Mouse (Mus musculus) heart, embryonic 11.5 days (tissue): ENCODE data around the gene Med4. TPM values are rescaled to one million over a fixed set of nuclear protein-coding genes. Genes with fewer than 3 reads are reported as not detected.

Experiments
- ATAC-seq: fragments of 200-750 bp; cut with Nextera tagmentation; replicated peaks from 2 replicates; pipeline ENCODE4 v1.8.0; 2017; ENCODE audit warnings: moderate library complexity; ENCODE audit not compliant: insufficient number of reproducible peaks, low FRiP score, low TSS enrichment
- H3K27ac ChIP-seq: fragments of 300-500 bp; sonication (generic); 2 replicates; pipeline ENCODE4 v1.5.1; 2014; ENCODE audit warnings: mild to moderate bottlenecking, low read depth, low read length
- H3K27me3 ChIP-seq: fragments of 300-500 bp; sonication (generic); 2 replicates; pipeline ENCODE4 v1.6.1; 2014; ENCODE audit warnings: mild to moderate bottlenecking, low read length, mixed read lengths; ENCODE audit not compliant: control insufficient read depth, insufficient read depth
- H3K36me3 ChIP-seq: fragments of 300-500 bp; sonication (generic); 2 replicates; pipeline ENCODE4 v1.6.1; 2014; ENCODE audit warnings: mild to moderate bottlenecking, low read length, moderate library complexity, mixed read lengths; ENCODE audit not compliant: control insufficient read depth, insufficient read depth
- H3K4me1 ChIP-seq: fragments of 300-500 bp; sonication (generic); 2 replicates; pipeline ENCODE4 v1.6.1; 2014; ENCODE audit warnings: low read length; ENCODE audit not compliant: control insufficient read depth, insufficient read depth
- H3K4me2 ChIP-seq: fragments of 300-500 bp; sonication (generic); 2 replicates; pipeline ENCODE4 v1.6.1; 2014; ENCODE audit warnings: mild to moderate bottlenecking, moderate library complexity
- H3K4me3 ChIP-seq: fragments of 300-500 bp; sonication (generic); 2 replicates; pipeline ENCODE4 v1.5.1; 2014; ENCODE audit warnings: low read depth, low read length
- H3K9ac ChIP-seq: fragments of 300-500 bp; sonication (generic); 2 replicates; pipeline ENCODE4 v1.6.1; 2014; ENCODE audit warnings: mild to moderate bottlenecking, low read depth, low read length, moderate library complexity
- H3K9me3 ChIP-seq: fragments of 300-500 bp; sonication (generic); replicated peaks from 2 replicates; pipeline ENCODE4 v1.6.1; 2016; ENCODE audit warnings: low read length; ENCODE audit not compliant: control insufficient read depth
- WGBS: fragments of 180-500 bp; shearing (Covaris S2); extraction: QIAGEN DNeasy Blood & Tissue Kit; methylation state at CpG from one replicate; pipeline ENCODE4 v1.1.7; 2014; ENCODE audit not compliant: insufficient replicate concordance; 5-methylcytosine and 5-hydroxymethylcytosine counted together
- polyA plus RNA-seq: library from polyadenylated mRNA; unstranded; fragments of >200 nt; fragmentation: Nextera tagmentation; extraction: Ambion mirVana; gene quantifications from 2 replicates; pipeline ENCODE4 v1.2.1, GENCODE M21; 2014

The Med4 gene
- polyA plus RNA-seq, 1 experiment from 2014 or later, result 60.8 TPM

DNA sequence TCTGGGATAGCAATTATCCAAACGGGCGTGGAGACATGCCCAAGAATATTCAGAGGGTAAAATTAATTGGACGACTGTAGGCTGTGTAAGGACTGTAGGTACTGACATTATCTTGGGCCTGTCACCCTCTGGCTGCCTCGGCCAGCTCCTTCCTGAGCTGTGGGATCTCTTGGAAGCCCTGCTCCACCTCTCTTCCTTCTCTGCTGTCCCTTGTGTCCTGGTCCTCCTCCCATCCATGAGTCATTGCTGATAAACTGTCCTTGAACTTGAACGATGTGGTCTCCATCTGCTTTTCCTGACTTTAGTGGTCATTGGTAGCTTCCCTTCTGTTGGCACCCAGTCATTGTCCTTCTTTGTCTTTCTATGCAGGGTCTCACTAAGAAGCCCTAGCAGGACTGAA is 23.2 kb upstream of the Med4 start:
- ATAC-seq, result no peak
- Histone ChIP-seq H3K9ac (no peak overlapping the region), H3K4me1 (no peaks in the 10 kb centered on the region), H3K4me2 (no peak overlapping the region), H3K4me3 (no peak overlapping the region), H3K9me3 (no peaks in the 10 kb centered on the region), H3K27ac (no peak overlapping the region), H3K27me3 (no peaks in the 10 kb centered on the region), H3K36me3 (no peaks in the 10 kb centered on the region)
- 49% methylated on average over 5 of the region's 5 CpGs for WGBS

DNA sequence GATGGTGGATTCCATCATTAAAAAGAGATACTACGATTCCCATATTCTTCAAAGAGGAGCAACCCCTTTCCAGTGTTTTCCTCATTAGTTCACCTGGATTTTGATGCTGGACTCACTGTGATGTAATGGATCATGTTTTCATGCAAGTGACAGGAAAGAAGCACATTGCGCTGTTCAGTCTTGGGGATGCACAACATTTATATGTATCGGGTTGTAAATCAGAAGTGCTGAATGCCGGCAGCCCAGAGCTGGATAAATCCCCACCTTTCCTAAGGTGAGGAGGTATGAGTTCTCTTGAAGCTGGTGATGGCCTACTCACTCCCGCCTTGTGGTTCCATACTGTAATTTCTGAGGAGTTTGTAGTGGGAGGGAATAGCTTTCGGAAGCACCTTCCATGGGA is 16.5 kb upstream of the Med4 start:
- no peaks in the 10 kb centered on the region for H3K9me3 ChIP-seq
- no peaks in the 10 kb centered on the region for H3K27me3 ChIP-seq
- ATAC-seq, result no peak
- WGBS, result 85% methylated on average over 6 of the region's 6 CpGs
- H3K9ac ChIP-seq, result no peak overlapping the region
- H3K36me3 ChIP-seq, result no peaks in the 10 kb centered on the region
- no peak overlapping the region for H3K4me2 ChIP-seq
- H3K4me1 ChIP-seq, result no peaks in the 10 kb centered on the region
- H3K27ac ChIP-seq, result no peak overlapping the region
- H3K4me3 ChIP-seq, result no peak overlapping the region

DNA sequence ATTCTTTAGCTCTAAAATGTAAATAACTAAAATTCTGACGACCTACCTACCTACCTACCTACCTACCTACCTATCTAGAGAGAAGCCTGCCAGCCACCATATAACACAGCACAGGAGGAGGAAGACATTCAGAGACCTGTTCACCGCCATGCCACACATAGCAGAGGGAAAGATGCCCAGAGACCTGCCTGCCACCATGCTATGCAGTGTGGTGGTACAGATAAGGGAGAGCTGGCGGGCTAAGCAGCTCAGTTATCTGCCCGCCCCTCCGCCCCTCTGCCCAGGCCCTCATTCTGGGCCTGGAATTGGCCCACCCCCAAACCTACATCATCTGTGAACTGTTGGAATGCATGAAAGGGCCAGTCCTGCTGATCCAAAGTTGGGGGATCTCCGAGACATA is 15.7 kb upstream of the Med4 start:
- Histone ChIP-seq H3K4me3 (no peak overlapping the region), H3K9me3 (no peaks in the 10 kb centered on the region), H3K27ac (no peak overlapping the region), H3K27me3 (no peaks in the 10 kb centered on the region), H3K4me1 (no peaks in the 10 kb centered on the region), H3K4me2 (no peak overlapping the region), H3K36me3 (no peaks in the 10 kb centered on the region), H3K9ac (no peak overlapping the region)
- ATAC-seq, result no peak
- 58% methylated on average over 6 of the region's 6 CpGs for WGBS

DNA sequence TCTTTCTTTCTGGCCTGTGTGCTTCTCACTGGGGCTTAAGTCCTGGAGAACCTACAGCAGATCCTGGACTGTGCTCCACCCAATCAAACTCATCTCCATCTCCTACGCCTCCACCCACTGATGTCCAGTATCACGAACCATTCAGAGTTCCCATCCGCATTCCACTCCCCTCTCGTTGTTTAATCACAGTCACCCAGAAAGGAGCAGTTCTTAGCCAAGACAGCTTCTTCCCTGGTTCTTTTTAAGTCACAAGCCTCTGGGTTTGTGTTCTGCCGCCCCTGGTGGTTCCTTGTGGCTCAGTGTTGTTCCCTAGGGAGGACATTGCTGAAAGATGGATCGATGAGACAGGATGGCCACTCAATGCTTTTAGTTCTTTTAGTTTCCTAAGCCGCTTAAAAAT is 14.1 kb upstream of the Med4 start:
- Histone ChIP-seq H3K9me3 (no peaks in the 10 kb centered on the region), H3K4me2 (no peak overlapping the region), H3K36me3 (no peaks in the 10 kb centered on the region), H3K27ac (no peak overlapping the region), H3K27me3 (no peaks in the 10 kb centered on the region), H3K4me3 (no peak overlapping the region), H3K4me1 (no peaks in the 10 kb centered on the region), H3K9ac (no peak overlapping the region)
- ATAC-seq, result no peak
- WGBS, result 69% methylated on average over 7 of the region's 7 CpGs

DNA sequence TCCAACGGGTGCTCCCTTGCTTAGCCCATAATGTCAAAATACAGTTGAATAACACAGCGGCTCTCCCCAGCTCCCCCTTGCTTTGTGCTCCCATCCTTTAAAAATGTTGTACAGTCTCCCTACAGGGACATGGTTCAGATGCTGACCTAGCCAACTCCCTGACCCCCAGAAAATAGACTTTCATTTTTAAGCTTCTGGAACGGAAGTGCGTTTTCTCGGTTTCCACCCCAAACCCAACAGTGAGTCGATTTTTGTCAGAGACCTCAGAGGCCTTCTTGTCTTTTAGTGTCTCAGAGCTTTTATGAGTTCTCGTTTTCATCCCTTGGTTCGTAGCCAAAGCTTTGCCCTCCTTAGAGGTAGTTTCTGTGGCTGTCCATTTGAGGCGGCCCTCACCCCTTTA is 8.5 kb upstream of the Med4 start:
- H3K9me3 ChIP-seq, result no peaks in the 10 kb centered on the region
- H3K4me1 ChIP-seq, result 0 out of 2 replicates have a peak, but pooled peaks cover 6% of the 10 kb centered on the region
- no peaks in the 10 kb centered on the region for H3K36me3 ChIP-seq
- H3K27ac ChIP-seq, result no peak overlapping the region
- H3K4me3 ChIP-seq, result no peak overlapping the region
- WGBS, result 82% methylated on average over 9 of the region's 9 CpGs
- no peak for ATAC-seq
- H3K9ac ChIP-seq, result no peak overlapping the region
- no peak overlapping the region for H3K4me2 ChIP-seq
- no peaks in the 10 kb centered on the region for H3K27me3 ChIP-seq

DNA sequence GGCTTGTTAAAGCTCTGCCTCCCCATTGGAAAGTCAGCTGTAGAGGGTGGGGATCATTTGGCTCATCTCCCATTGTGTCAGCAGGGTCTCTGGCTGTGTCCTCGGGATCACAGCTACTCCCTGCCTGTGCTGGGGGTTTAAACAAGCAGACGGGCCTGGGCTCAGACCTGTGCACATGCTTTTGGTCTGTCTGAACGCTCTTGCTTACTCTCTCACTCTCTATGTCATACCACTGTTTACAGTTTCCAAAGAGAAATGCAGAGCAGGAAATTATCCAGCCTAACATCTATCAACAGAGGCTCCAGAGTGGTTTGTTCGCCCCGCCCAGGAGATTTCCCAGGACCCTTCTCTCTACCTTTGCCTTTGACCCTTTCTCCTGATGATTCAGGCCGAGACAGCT is 8.1 kb upstream of the Med4 start:
- Histone ChIP-seq H3K4me1 (0 out of 2 replicates have a peak, but pooled peaks cover 6% of the 10 kb centered on the region), H3K36me3 (no peaks in the 10 kb centered on the region), H3K9ac (no peak overlapping the region), H3K4me3 (no peak overlapping the region), H3K27me3 (no peaks in the 10 kb centered on the region), H3K4me2 (no peak overlapping the region), H3K9me3 (no peaks in the 10 kb centered on the region), H3K27ac (no peak overlapping the region)
- ATAC-seq, result no peak
- WGBS, result 58% methylated on average over 6 of the region's 6 CpGs

DNA sequence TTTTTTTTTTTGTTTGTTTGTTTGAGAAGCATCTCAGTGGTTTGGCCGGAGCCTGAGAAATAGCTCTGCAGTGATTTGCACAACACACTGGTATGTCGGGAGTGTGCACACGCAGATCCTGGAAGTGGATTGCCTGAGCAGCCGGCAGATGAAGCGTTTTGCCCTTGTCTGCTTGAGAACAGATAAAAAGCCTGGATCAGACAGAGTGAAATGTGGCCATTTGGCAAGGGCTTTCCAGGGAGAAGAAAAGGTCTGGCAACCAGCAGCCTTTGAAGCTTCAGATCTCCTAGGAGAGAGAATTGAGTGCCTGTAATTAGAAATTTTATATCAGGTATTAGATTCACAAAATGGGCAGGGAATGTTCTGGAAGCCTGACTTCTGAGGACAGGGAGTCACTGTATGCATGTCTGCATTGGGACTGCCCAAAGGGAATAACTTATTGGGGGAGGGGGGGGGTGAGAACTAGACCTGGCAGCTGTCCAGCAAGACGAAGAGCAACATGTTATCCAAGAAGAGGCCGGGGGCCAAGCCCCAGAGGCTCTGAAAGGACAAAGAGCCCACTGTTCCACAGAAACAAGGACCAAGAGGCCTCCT is 7.1 kb upstream of the Med4 start:
- 0 out of 2 replicates have a peak, but pooled peaks cover 6% of the 10 kb centered on the region for H3K4me1 ChIP-seq
- no peaks in the 10 kb centered on the region for H3K27me3 ChIP-seq
- H3K9me3 ChIP-seq, result no peaks in the 10 kb centered on the region
- ATAC-seq, result 0 out of 2 replicates have a peak, but pooled peaks have one; percentile 53
- peak overlapping the region; percentile 18; the same call in 1 of the 2 replicates for H3K9ac ChIP-seq
- H3K36me3 ChIP-seq, result no peaks in the 10 kb centered on the region
- no peak overlapping the region for H3K4me3 ChIP-seq
- no peak overlapping the region for H3K4me2 ChIP-seq
- peak overlapping the region; percentile 65 for H3K27ac ChIP-seq
- WGBS, result 22% methylated on average over 7 of the region's 7 CpGs

DNA sequence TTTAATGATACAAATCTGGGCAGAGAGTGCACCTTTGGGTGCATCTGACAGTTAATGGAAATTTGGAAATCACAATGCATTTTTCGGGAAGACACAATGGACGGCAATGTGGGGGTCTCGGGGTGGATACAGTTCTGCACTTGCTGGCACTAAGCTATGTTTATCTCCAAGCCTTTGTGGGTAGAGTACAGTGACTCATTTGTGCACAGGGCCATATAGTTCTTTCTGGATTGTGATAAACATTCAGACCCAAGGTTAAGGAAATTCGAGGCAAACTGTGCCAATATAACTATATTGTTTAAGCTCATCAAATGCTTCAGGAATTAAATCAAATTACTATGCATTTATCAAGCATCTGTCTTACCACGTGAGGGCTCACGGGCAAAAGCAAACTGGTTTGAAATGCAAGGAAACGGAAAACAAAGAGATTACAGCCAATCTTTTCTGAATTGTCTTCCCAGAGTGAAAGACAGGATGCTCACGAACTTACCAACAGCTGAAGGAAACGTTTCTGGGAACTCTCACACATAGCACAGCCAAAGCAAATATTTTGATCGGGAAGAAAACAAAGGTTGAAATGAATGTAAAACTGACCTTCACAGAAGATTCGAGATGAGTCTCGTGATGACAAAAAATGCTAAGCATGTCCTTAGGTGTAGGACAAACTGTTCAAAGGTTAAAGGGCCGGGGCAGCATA is 6.4 kb upstream of the Med4 start:
- ATAC-seq, result no peak
- 0 out of 2 replicates have a peak, but pooled peaks cover 6% of the 10 kb centered on the region for H3K4me1 ChIP-seq
- no peak overlapping the region for H3K4me2 ChIP-seq
- WGBS, result 45% methylated on average over 13 of the region's 13 CpGs
- H3K27ac ChIP-seq, result peak overlapping the region; percentile 65
- H3K9me3 ChIP-seq, result no peaks in the 10 kb centered on the region
- peak overlapping the region; percentile 34; the same call in 1 of the 2 replicates for H3K9ac ChIP-seq
- H3K4me3 ChIP-seq, result no peak overlapping the region
- H3K27me3 ChIP-seq, result no peaks in the 10 kb centered on the region
- H3K36me3 ChIP-seq, result no peaks in the 10 kb centered on the region

DNA sequence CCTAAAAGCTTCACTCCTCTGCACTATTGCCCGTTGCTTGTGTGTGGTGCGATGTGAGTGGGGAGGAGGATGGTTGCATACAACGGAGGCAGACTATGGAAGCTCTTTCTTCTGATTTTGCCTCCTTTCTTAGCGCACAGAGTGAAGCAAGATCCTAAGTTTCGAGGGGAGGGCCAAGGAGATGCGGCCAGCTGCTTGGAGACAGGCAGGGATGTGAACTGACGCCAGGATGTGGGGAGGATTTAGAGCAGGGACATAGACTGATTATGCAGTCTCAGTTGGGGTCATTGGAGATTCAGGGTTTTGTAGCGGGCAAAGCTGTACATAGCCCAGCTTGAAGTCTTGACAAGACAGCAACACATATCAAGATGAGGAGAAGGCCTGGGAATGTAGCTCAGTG is 3.5 kb upstream of the Med4 start:
- no peak for ATAC-seq
- H3K36me3 ChIP-seq, result no peaks in the 10 kb centered on the region
- no peak overlapping the region for H3K27ac ChIP-seq
- 48% methylated on average over 8 of the region's 8 CpGs for WGBS
- peaks cover 14% of the 10 kb centered on the region for H3K4me1 ChIP-seq
- no peak overlapping the region for H3K9ac ChIP-seq
- no peaks in the 10 kb centered on the region for H3K9me3 ChIP-seq
- H3K4me3 ChIP-seq, result no peak overlapping the region
- H3K27me3 ChIP-seq, result no peaks in the 10 kb centered on the region
- H3K4me2 ChIP-seq, result no peak overlapping the region
